Mouse (Mus musculus): ENCODE measurements around the gene Serpine1. TPM values are rescaled to one million over a fixed set of nuclear protein-coding genes. Genes with fewer than 3 reads are reported as not detected.

Gene Serpine1
- total RNA-seq, 2 experiments from 2014 or later: 0.94 TPM; not detected in 1

GRCm38 (mm10) chr5:137065923-137066322 is 6.1 kb downstream of the Serpine1 start:
- ATAC-seq (replicated peaks; ENCODE audit: low FRiP score, low TSS enrichment, poor library complexity, severe bottlenecking): no peak

GRCm38 (mm10) chr5:137065454-137065853 is 6.6 kb downstream of the Serpine1 start:
- no peak for ATAC-seq (replicated peaks; ENCODE audit: low FRiP score, low TSS enrichment, poor library complexity, severe bottlenecking)

- no peak for ATAC-seq (replicated peaks; ENCODE audit: low FRiP score, low TSS enrichment, poor library complexity, severe bottlenecking)
Measured at GRCm38 (mm10) chr5:137062601-137063000, 9.5 kb downstream of the Serpine1 start.

- ATAC-seq (replicated peaks; ENCODE audit: low FRiP score, low TSS enrichment, poor library complexity, severe bottlenecking): no peak
Measured at GRCm38 (mm10) chr5:137061809-137062481, 10.1 kb downstream of the Serpine1 start.

GRCm38 (mm10) chr5:137054873-137055272 is 17.2 kb downstream of the Serpine1 start:
- ATAC-seq (replicated peaks; ENCODE audit: low FRiP score, low TSS enrichment, poor library complexity, severe bottlenecking): no peak

- ATAC-seq (replicated peaks; ENCODE audit: low FRiP score, low TSS enrichment, poor library complexity, severe bottlenecking): no peak
Measured at GRCm38 (mm10) chr5:137054299-137054698, 17.8 kb downstream of the Serpine1 start.

GRCm38 (mm10) chr5:137051914-137052505 is 20.1 kb downstream of the Serpine1 start:
- no peak for ATAC-seq (replicated peaks; ENCODE audit: low FRiP score, low TSS enrichment, poor library complexity, severe bottlenecking)

GRCm38 (mm10) chr5:137051125-137051524 is 20.9 kb downstream of the Serpine1 start:
- no peak for ATAC-seq (replicated peaks; ENCODE audit: low FRiP score, low TSS enrichment, poor library complexity, severe bottlenecking)

- no peak for ATAC-seq (replicated peaks; ENCODE audit: low FRiP score, low TSS enrichment, poor library complexity, severe bottlenecking)
Measured at GRCm38 (mm10) chr5:137046991-137047390, 25.1 kb downstream of the Serpine1 start.

GRCm38 (mm10) chr5:137046324-137046718 is 25.7 kb downstream of the Serpine1 start:
- no peak for ATAC-seq (replicated peaks; ENCODE audit: low FRiP score, low TSS enrichment, poor library complexity, severe bottlenecking)

GRCm38 (mm10) chr5:137045402-137046323 is 26.4 kb downstream of the Serpine1 start, which contains the start of gene Ap1s1:
Gene Ap1s1 (minus strand): TSS chr5:137046135.
- ATAC-seq (replicated peaks; ENCODE audit: low FRiP score, low TSS enrichment, poor library complexity, severe bottlenecking): peak; percentile 90

- ATAC-seq (replicated peaks; ENCODE audit: low FRiP score, low TSS enrichment, poor library complexity, severe bottlenecking): no peak
Measured at GRCm38 (mm10) chr5:137043997-137044396, 28.1 kb downstream of the Serpine1 start.

- ATAC-seq (replicated peaks; ENCODE audit: low FRiP score, low TSS enrichment, poor library complexity, severe bottlenecking): no peak
Measured at GRCm38 (mm10) chr5:137041442-137041841, 30.6 kb downstream of the Serpine1 start.

- ATAC-seq (replicated peaks; ENCODE audit: low FRiP score, low TSS enrichment, poor library complexity, severe bottlenecking): no peak
Measured at GRCm38 (mm10) chr5:137039453-137039852, 32.6 kb downstream of the Serpine1 start.

GRCm38 (mm10) chr5:137036211-137036610 is 35.9 kb downstream of the Serpine1 start:
- ATAC-seq (replicated peaks; ENCODE audit: low FRiP score, low TSS enrichment, poor library complexity, severe bottlenecking): no peak

- ATAC-seq (replicated peaks; ENCODE audit: low FRiP score, low TSS enrichment, poor library complexity, severe bottlenecking): peak; percentile 68
Measured at GRCm38 (mm10) chr5:137032641-137033074, 39.4 kb downstream of the Serpine1 start.

GRCm38 (mm10) chr5:137032033-137032421 is 40.0 kb downstream of the Serpine1 start:
- no peak for ATAC-seq (replicated peaks; ENCODE audit: low FRiP score, low TSS enrichment, poor library complexity, severe bottlenecking)

- ATAC-seq (replicated peaks; ENCODE audit: low FRiP score, low TSS enrichment, poor library complexity, severe bottlenecking): no peak
Measured at GRCm38 (mm10) chr5:137031076-137032032, 40.7 kb downstream of the Serpine1 start.

GRCm38 (mm10) chr5:137030416-137030810 is 41.7 kb downstream of the Serpine1 start:
- ATAC-seq (replicated peaks; ENCODE audit: low FRiP score, low TSS enrichment, poor library complexity, severe bottlenecking): no peak
